Mouse (Mus musculus) telencephalon, adult 2 months (tissue): ENCODE results near the gene Tapbpl.
"Not testable (repeated sequence)": the region's sequence is repeated elsewhere in the genome, so short reads cannot be mapped to it uniquely, and the experiment has no call there.

ENCODE experiments used
- DNase-seq: peaks from one replicate; pipeline ENCODE4 v3.0.0-alpha.2; 2011; ENCODE audit warnings: low read depth, low spot score

Tapbpl gene

DNA sequence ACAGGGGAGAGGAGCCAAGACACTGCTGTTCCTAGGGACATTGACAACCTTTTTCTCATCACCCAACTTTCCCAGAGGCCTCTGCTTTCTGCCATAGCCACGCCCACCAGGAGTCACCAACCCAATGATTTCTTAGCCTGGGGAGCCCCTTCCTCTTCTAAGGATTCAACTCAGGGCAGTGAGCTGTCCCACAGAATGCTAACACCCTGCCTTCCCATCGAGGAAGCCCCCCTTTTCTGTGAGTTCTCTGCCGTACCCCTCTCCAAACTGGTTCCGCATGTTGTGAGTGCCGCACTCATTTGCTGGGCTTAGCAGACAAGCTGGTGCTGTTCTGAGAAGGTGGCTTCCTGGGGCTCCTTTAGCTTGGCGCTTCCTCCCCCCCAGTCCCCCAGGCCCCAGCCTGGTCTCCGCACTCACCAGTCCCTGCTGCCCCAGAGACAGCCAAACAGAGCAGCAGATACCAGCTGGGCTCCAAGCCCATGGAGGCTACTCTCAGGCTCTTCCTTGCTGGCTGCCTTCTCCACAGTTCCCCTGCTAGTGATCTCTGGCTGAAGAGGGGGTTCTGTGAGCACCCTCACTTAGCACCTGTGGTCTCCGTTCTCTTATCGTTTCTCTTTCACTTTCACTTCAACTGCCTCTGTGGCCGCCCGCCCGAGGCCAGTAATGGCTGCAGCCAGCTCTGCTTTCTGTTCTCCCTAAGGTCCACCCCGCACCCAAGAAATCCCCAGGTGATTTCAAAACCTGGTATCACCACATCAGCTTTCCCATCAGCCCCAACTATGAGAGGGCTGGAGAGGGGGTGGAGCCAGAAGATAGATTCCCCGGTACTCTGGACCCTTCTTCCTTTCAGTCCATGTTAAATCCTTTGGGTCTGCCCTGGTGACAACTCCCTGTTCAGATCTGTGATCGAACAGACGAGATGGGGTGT, at the start of gene Tapbpl:
Gene Tapbpl, minus strand, starts transcription at position 744 of the 928 bp plus-strand sequence.
- no peak for DNase-seq

GRCm38 (mm10) chr6:125279729-125280128, 48.1 kb upstream of the Tapbpl start:
- no peak for DNase-seq

DNA sequence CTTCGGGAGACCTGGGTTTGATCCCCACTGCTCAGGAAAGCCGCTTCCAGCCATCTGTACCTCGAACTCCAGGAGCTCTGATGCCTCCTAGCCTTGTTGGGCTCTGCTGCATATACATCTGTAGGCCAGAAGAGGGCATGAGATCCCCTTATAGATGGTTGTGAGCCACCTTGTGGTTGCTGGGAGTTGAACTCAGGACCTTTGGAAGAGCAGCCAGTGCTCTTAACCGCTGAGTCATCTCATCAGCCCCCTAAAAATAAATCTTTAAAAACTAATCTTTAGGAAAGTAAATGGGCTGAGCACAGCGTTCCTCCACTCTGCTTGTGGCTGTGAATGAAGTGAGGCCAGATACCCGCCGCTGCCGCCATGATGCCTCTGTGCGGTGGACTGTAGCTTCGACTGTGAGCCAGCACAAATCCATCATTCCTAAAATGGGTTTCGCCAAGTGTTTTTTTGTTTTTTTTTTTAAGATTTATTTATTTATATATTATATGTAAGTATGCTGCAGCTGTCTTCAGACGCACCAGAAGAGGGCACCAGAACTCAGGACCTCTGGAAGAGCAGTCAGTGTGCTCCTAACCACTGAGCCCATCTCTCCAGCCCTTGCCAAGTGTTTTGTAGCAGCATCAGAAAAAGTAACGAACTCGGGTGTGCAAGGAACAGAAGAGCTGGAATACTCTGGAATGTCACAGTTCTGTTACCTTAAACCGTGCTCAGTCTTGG, 43.3 kb upstream of the Tapbpl start:
- no peak for DNase-seq

- no peak for DNase-seq
Measured at GRCm38 (mm10) chr6:125272228-125272785, 40.6 kb upstream of the Tapbpl start.

DNA sequence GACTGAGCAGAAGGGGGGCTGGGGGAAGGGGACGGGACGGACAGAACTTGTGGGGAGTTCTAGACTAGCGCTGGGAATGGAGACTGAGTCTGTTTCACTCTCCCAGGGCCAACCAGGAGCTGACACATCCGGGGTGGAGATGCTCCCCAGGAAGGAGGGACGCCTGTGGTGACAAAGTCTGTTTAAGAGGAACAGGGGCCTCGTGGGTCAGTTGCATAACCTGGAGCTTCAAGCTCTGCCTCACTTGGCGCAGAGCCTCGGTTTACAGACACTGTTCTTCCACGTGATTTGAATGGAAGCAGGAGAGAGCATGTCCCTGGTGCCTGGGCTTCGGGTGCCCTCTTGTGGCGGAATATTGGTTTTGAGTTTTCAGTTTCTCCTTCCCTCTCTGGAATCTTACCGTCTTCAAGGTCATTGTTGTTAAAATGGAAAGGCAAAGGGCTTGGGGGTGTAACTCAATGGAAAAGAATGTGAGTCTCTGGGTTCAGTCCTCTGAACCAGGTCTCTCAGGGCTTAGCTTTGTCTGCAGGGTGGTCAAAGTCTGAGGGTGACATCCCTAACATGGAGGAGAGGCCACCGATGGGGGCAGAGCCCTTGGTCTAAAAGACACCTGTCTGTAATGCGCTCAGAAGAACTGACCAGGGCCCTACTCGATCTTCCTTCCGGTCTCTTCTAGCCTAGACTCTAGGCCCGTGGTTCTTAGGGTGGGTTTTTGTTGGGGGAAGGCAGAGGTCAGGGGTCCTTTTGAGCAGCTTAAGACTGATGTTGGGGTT, 40.0 kb upstream of the Tapbpl start:
- DNase-seq, result peak; percentile 92

- no peak for DNase-seq
Measured at GRCm38 (mm10) chr6:125268799-125269198, 37.1 kb upstream of the Tapbpl start.

DNA sequence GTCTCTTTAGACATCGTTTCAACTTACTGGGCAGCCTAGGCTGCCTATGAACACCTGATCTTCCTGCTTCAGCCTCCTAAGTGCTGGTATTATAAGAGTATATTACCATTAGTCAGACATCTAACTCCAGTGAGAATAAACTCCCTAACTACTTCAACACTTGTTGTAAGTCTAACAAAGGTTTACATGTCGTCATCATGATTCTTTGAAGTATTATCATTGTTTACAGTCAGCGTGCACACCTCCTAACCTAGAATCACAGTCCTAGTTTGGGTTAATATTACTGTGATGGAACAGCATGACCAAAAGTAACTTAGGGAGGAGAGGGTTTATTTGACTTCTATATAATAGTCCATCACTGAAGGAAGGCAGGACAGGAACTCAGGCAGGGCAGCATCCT, 35.8 kb upstream of the Tapbpl start:
- no peak for DNase-seq

- DNase-seq, result not testable (repeated sequence)
Measured at GRCm38 (mm10) chr6:125266600-125266999, 34.9 kb upstream of the Tapbpl start.

GRCm38 (mm10) chr6:125266091-125266490, 34.4 kb upstream of the Tapbpl start:
- DNase-seq, result no peak

DNA sequence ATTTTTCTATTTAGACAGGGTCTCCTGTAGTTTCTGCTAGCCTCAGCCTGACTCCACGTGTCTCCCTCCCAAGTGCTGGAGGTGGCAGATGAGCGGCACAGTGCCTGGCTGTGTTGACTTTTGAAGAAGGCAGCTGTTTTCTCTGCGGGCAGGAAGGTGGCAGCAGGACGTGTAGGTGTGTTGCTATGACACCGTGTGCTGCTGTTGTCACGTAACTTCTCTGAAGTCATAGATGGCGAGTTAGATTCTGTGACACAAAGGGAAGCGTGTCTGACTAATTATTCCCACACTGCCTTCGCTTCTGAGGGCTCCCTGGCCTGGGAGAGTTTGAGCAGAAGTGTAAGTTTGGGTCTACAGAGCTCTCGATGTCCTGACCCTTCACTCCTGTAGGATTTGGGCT, 33.6 kb upstream of the Tapbpl start:
- peak; percentile 53 for DNase-seq

DNA sequence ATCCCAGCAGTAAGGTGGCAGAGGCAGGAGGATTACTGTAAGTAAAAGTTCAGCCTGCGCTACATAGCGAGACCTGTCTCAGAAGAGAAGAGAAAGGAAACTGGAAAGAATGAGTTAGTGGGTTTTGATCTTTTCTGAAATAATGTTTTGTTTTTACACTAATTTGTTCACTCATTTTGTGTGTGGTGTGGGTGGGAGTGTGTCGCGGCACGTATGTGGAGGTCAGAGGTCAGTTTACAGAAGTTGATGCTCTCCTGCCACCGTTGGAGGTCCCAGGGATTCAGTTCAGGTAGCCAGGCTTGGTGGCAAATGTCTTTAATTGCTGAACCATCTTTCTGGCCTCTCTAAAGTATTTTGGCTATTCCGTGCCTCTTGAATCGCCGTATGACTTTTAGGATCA, 32.6 kb upstream of the Tapbpl start:
- no peak for DNase-seq

GRCm38 (mm10) chr6:125260006-125260555, 28.4 kb upstream of the Tapbpl start:
- DNase-seq, result no peak

GRCm38 (mm10) chr6:125256222-125256966, 24.7 kb upstream of the Tapbpl start:
- no peak for DNase-seq

- DNase-seq, result no peak
Measured at GRCm38 (mm10) chr6:125255516-125256044, 23.9 kb upstream of the Tapbpl start.

DNA sequence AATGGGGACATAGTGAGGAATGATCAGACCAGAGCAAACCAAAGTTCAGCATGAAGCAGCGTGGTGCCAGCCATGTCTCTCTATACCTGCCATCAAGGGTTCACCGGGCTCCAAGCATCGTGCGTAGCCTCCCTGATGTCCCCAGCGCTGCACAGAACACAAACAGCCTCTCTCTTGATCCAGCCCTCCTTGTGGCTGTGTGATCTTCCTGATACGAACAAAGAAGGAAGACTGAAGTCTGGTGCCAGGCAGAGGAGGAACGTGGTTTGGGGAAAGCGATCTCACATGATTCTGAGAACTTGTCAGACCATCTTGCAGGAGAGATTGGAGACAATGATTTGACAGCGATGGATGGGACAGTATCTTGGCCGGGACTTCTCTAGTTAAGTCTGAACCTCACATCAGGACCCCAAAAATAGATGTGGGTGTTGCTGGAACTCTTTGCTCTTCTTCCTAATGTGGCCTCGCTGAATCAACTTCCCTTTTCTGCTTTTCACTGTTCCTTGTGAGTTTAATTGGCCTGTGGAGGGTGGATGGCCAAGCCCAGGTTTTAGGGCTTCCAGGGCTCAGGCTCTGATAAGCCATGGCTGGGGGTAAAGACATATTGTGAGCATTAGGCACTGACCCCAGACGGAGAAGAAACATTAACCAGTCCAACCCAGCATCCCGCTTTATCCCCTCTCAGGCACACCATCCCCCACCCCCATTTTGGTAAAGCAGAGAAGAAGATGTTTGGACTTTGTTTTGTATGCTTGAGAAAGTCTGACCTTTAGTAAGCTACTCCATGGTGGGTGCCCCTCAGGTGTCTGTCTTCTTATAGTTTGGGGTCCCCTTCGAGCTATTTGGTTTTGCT, 22.4 kb upstream of the Tapbpl start:
- DNase-seq, result no peak

- no peak for DNase-seq
Measured at GRCm38 (mm10) chr6:125252711-125253110, 21.1 kb upstream of the Tapbpl start.

GRCm38 (mm10) chr6:125252285-125252684, 20.6 kb upstream of the Tapbpl start:
- DNase-seq, result no peak

- DNase-seq, result no peak
Measured at GRCm38 (mm10) chr6:125244551-125244950, 12.9 kb upstream of the Tapbpl start.

DNA sequence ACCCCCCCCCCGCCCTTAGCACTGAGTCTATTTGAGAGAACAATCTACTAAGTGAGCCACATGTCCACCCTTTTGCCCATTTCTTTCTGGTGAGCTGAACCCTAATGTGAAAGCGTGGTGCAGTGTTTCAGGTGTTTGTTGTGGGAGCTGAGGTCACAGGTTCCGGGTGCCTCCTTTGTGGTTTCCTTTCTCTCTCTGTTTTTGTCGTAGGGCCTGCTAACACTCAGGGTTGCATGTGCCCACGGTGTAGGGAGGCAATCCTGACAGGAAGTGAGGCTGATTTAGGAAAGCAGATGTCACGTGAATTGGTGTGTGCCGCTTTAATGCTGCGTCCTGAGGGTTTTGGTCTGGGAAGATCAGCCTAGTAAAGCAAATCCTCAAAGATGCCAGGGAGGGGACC, 9.9 kb upstream of the Tapbpl start:
- no peak for DNase-seq
